Mouse (Mus musculus) liver, embryonic 13.5 days (tissue): ENCODE measurements around the gene Rhbg. TPM values are rescaled to one million over a fixed set of nuclear protein-coding genes. Genes with fewer than 3 reads are reported as not detected.
A peak's percentile ranks its signal among the peaks of the same experiment; 100 is the strongest.

Experiments
- ATAC-seq: fragments of 200-750 bp; cut with Nextera tagmentation; 2 replicates; pipeline ENCODE4 v1.8.0; 2017; ENCODE audit warnings: low read depth, mild to moderate bottlenecking, moderate number of reproducible peaks, moderate library complexity
- DNase-seq: peaks from one replicate; pipeline ENCODE4 v3.0.0; 2022
- H3K27ac ChIP-seq: fragments of 300-500 bp; sonication (generic); 2 replicates; pipeline ENCODE4 v1.5.1; 2015; ENCODE audit warnings: moderate library complexity, mild to moderate bottlenecking, inconsistent platforms
- H3K27me3 ChIP-seq: fragments of 300-500 bp; sonication (generic); 2 replicates; pipeline ENCODE4 v1.6.1; 2015; ENCODE audit warnings: mild to moderate bottlenecking, inconsistent platforms
- H3K36me3 ChIP-seq: fragments of 300-500 bp; sonication (generic); 2 replicates; pipeline ENCODE4 v1.6.1; 2015; ENCODE audit warnings: mild to moderate bottlenecking, inconsistent platforms
- H3K4me1 ChIP-seq: fragments of 300-500 bp; sonication (generic); replicated peaks from 2 replicates; pipeline ENCODE4 v1.6.1; 2015; ENCODE audit warnings: inconsistent platforms
- H3K4me2 ChIP-seq: fragments of 300-500 bp; sonication (generic); 2 replicates; pipeline ENCODE4 v1.6.1; 2015; ENCODE audit warnings: inconsistent platforms, mild to moderate bottlenecking, moderate library complexity
- H3K4me3 ChIP-seq: fragments of 300-500 bp; sonication (generic); replicated peaks from 2 replicates; pipeline ENCODE4 v1.5.1; 2015; ENCODE audit warnings: mild to moderate bottlenecking, inconsistent platforms
- H3K9ac ChIP-seq: fragments of 300-500 bp; sonication (generic); 2 replicates; pipeline ENCODE4 v1.6.1; 2015; ENCODE audit warnings: mild to moderate bottlenecking, inconsistent platforms
- H3K9me3 ChIP-seq: fragments of 300-500 bp; sonication (generic); replicated peaks from 2 replicates; pipeline ENCODE4 v1.6.1; 2016; ENCODE audit warnings: inconsistent platforms
- whole genome bisulfite sequencing: fragments of 180-500 bp; shearing (Covaris S2); methylation state at CpG from one replicate; pipeline ENCODE4 v1.1.7; 2015; ENCODE audit not compliant: insufficient replicate concordance; 5-methylcytosine and 5-hydroxymethylcytosine counted together
- polyA plus RNA-seq: library from polyadenylated mRNA; unstranded; fragments of >200 nt; fragmentation: Nextera tagmentation; extraction: Ambion mirVana; gene quantifications from 2 replicates; pipeline ENCODE4 v1.2.1, GENCODE M21; 2015

Gene Rhbg
- polyA plus RNA-seq, 1 experiment from 2014 or later: 15.4 TPM

DNA sequence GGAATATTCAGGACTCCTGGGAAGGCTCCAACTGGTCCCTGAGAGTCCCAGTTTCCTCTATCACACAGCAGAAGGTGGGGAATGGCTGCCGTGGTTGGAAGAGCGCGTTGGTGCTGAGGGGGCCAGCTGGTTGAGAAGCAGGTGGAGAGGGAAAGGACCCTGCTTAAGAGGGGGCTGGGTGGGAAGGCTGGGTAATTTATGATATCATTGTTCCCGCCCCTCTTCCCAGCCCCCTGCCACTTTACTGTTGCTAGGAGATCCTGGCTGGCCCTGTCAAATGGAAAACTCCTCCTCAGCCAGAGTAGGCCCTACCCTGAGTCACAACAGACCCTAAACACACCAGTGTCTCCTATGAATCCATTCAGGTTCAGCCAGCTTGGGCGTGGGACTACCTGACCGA is 26.5 kb downstream of the Rhbg start:
- peaks cover 78% of the 10 kb centered on the region for H3K27me3 ChIP-seq
- H3K9me3 ChIP-seq: no peaks in the 10 kb centered on the region
- H3K4me2 ChIP-seq: no peak overlapping the region
- WGBS: 39% methylated on average over 6 of the region's 6 CpGs
- no peaks in the 10 kb centered on the region for H3K36me3 ChIP-seq
- H3K9ac ChIP-seq: no peak overlapping the region
- no peak for DNase-seq
- no peak for ATAC-seq
- H3K27ac ChIP-seq: no peak overlapping the region
- H3K4me1 ChIP-seq: no peaks in the 10 kb centered on the region
- no peak overlapping the region for H3K4me3 ChIP-seq

DNA sequence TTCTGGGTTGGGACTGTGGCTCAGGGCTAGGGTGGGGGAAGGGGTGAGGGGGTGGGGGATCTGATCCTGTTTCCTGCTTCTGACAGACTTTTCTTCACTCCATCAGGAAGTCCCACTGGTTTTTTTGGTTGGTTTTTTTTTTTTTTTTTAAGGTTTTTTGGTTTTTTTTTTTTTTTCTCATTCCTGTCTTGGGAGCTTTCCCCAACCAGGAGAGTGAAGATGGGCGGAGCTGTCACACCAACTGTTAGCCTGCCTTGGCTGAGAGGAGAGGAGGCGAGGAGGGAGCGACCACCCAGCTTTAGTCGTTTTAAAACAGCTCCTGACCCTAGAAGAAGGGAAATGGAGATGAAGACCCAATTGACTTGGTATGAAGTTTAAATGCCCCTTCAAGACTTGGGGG is 27.2 kb downstream of the Rhbg start:
- H3K27me3 ChIP-seq: peaks cover 78% of the 10 kb centered on the region
- no peak overlapping the region for H3K4me3 ChIP-seq
- WGBS: 29% methylated on average over 4 of the region's 4 CpGs
- no peak overlapping the region for H3K27ac ChIP-seq
- H3K9ac ChIP-seq: no peak overlapping the region
- no peaks in the 10 kb centered on the region for H3K4me1 ChIP-seq
- no peaks in the 10 kb centered on the region for H3K9me3 ChIP-seq
- DNase-seq (no peak), ATAC-seq (no peak)
- no peaks in the 10 kb centered on the region for H3K36me3 ChIP-seq
- H3K4me2 ChIP-seq: no peak overlapping the region

DNA sequence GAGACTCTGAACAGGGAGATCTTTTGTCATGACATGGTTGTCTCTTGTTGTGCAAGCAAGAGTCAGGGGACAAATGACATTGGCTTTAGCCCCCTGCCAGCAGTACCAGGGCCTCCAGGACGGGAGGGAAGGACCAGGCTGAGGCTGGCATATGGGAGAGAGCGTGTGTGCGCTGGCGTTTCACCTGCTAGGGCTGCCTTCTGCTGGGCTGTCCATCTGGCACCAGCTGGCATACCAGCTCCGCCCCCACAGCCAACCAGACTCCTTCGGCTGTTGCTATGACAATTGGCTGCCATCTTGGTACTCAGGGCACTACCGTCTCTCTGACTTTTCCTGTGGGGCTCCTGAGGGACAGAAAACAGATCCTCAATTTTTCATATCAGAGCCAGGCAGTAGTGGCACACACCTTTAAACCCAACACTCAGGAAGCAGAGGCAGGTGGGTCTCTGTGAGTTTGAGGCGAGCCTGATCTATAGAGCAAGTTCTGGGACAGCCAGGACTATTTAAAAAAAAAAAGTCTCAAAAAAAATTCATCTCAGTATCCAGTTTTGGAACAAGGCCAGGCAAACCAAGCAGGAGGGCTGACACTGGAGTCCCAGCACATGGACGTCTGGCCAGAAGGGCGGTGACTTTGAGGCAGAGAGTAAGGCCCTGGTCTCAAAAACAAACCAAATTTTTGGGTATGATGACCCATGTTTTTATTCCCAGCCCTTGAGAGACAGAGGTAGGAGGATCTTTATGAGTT is 28.2 kb downstream of the Rhbg start:
- Histone ChIP-seq H3K27ac (no peak overlapping the region), H3K36me3 (no peaks in the 10 kb centered on the region), H3K9me3 (no peaks in the 10 kb centered on the region), H3K9ac (no peak overlapping the region), H3K4me3 (no peak overlapping the region), H3K4me2 (no peak overlapping the region), H3K4me1 (no peaks in the 10 kb centered on the region), H3K27me3 (peaks cover 79% of the 10 kb centered on the region)
- no peak for ATAC-seq
- no peak for DNase-seq
- 69% methylated on average over 10 of the region's 10 CpGs for WGBS

DNA sequence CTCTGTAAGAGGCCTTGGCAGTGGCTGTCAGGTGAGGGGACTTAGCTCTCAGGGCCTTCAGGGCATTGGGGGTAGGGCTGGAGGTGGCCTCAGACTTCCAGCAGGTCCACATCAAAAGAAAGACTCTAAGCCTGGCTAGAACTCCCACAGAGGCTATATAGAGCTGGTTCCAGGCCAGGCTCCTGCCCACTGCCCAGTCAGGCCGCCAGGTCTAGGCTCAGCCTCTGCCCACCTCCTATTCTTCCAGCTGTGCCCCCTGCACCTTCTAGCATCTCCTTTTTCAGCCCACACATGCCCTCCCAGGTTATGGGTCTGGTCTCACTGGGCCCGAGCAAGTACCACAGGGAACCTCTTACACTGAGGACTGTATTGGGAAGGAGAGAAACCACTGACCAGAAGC is 29.6 kb downstream of the Rhbg start:
- Histone ChIP-seq H3K4me1 (no peaks in the 10 kb centered on the region), H3K27me3 (peaks cover 79% of the 10 kb centered on the region), H3K27ac (no peak overlapping the region), H3K36me3 (no peaks in the 10 kb centered on the region), H3K9me3 (no peaks in the 10 kb centered on the region), H3K4me3 (no peak overlapping the region), H3K9ac (no peak overlapping the region), H3K4me2 (no peak overlapping the region)
- 50% methylated on average over 2 of the region's 2 CpGs for WGBS
- no peak for ATAC-seq
- no peak for DNase-seq

DNA sequence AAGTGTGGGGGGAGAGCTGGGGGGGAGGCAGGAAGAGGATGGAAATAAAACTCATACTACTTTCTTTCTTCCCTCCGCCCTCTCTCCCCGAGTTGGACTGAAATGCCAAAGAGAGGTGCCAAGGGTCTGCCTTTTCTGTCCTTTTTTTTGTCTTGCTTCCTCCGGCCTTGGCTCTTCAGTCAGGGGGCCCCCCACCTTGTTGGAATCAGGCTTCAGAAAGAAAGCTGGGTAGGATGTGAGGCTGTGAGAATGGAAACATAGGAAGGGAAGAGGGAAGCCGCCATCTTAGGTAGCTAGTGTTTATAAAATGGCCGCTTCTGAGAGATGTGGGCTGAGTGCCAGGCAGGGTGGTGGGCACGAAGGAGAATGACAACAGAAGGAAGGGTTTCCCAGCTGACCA is 32.1 kb downstream of the Rhbg start:
- H3K27ac ChIP-seq: no peak overlapping the region
- no peak overlapping the region for H3K4me3 ChIP-seq
- H3K9me3 ChIP-seq: no peaks in the 10 kb centered on the region
- no peaks in the 10 kb centered on the region for H3K4me1 ChIP-seq
- ATAC-seq: no peak
- H3K27me3 ChIP-seq: peaks cover 81% of the 10 kb centered on the region
- no peak for DNase-seq
- WGBS: 67% methylated on average over 6 of the region's 6 CpGs
- no peak overlapping the region for H3K9ac ChIP-seq
- no peaks in the 10 kb centered on the region for H3K36me3 ChIP-seq
- no peak overlapping the region for H3K4me2 ChIP-seq

DNA sequence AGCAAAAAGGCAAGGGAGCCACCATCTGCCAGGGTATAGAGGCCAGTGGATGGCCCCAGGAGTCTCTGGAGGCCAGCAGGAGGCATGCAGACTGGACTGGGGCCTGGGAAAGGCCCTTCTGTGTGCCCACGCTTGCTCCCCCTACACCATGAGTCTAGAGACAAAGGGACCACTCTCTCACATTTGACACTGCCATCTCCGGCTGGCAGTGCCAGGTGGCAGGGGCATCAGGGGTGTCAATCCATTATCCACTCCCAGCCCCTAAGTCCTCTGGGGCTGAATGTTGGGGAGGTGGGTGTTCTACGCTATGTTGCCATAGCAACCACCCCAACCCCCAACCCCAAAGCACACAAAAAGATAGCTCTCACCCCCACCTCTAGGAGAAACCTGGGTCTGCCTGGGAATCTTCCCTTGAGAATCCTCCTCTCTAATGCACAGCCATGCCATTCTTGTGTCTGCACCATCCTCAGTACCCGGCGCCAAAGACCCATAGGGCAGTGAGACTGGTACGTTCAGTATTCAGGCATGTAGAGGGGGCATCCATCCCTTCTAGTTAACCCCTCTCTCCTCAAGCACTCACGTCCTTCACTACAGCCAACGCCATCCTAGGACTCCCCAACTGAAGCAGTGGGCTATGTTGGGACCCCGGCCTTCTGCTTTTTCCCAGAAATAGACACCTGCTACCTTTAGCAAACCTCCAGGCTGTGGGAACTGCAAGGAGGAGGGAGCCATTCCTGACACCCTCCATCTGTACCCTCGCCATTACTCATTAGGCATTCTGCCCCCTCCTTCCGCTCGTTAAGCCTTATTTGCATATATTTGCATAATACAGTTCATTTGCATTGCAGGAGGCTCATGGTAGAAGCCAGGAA is 32.8 kb downstream of the Rhbg start:
- Histone ChIP-seq H3K4me3 (no peak overlapping the region), H3K9ac (no peak overlapping the region), H3K36me3 (no peaks in the 10 kb centered on the region), H3K4me2 (no peak overlapping the region), H3K27me3 (peaks cover 88% of the 10 kb centered on the region), H3K27ac (no peak overlapping the region), H3K4me1 (no peaks in the 10 kb centered on the region), H3K9me3 (no peaks in the 10 kb centered on the region)
- DNase-seq: no peak
- no peak for ATAC-seq
- WGBS: 52% methylated on average over 12 of the region's 12 CpGs

DNA sequence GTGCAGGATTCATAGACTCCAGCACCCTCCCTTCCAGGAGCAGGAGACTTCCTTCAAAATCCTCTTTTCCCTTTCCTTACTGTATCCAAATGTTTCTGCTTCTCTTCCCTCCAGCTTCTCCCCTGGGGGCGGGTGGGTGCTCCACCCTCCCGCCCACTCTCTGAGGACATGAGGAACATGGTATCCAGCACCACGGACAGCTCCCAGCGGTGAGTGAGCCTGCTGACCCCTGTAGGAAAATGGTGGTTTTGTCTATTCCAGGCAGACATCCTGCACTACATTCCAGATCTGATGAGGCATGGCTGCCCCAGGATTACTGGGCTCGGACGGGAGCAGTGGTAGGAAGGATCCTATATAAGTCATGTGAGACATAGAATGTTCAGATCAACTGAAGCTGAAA is 33.7 kb downstream of the Rhbg start:
- peak; percentile 36 for DNase-seq
- H3K4me1 ChIP-seq: peaks cover 3% of the 10 kb centered on the region
- no peak overlapping the region for H3K27ac ChIP-seq
- H3K9me3 ChIP-seq: no peaks in the 10 kb centered on the region
- H3K4me3 ChIP-seq: no peak overlapping the region
- no peak for ATAC-seq
- no peak overlapping the region for H3K9ac ChIP-seq
- peaks cover 93% of the 10 kb centered on the region for H3K27me3 ChIP-seq
- 2% methylated on average over 6 of the region's 6 CpGs for WGBS
- no peak overlapping the region for H3K4me2 ChIP-seq
- no peaks in the 10 kb centered on the region for H3K36me3 ChIP-seq

DNA sequence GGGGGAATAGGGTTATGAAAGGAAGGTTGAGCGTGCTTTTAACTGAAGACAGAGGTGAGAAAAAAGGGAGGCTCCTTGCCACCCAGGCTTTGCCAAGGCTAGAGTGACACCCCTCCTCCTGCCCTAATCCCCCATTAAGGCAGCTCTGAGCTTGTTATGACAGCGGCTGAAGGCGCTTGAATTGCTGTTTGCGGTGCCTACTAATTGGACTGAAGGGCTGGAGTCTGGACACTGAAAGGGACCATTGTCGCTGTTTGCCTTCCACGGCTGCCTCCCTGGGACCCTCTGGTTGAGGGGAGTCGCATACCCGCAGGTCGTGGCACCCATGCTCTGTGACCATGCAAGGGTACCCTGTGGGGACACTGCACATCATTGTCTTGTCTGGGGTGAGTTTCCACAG is 34.6 kb downstream of the Rhbg start:
- Histone ChIP-seq H3K27ac (no peak overlapping the region), H3K36me3 (no peaks in the 10 kb centered on the region), H3K9ac (no peak overlapping the region), H3K9me3 (no peaks in the 10 kb centered on the region), H3K4me2 (no peak overlapping the region), H3K27me3 (peaks cover 94% of the 10 kb centered on the region), H3K4me3 (no peak overlapping the region), H3K4me1 (peaks cover 12% of the 10 kb centered on the region)
- 20% methylated on average over 9 of the region's 9 CpGs for WGBS
- no peak for ATAC-seq
- DNase-seq: no peak

DNA sequence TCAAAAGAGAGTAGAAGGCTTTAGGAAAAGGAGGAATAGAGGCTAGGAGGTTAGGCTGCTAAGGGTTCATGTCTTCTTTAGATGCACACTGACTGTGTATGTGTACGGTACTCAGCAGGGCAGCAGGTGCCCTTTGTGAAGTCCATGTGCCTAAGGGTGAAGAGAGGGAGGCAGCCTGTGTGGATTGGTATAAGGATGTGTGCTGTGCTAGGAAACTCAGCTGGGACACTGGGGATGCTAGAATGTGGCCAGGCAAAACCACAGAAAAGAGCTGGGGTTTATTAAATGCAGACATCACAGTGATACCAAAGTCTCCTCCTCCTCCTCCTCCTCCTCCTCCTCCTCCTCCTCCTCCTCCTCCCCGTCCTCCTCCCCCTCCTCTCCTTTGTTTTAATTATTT is 36.8 kb downstream of the Rhbg start:
- H3K9me3 ChIP-seq: no peaks in the 10 kb centered on the region
- H3K9ac ChIP-seq: no peak overlapping the region
- 19% methylated on average over 1 of the region's 2 CpGs for WGBS
- H3K4me2 ChIP-seq: no peak overlapping the region
- H3K36me3 ChIP-seq: no peaks in the 10 kb centered on the region
- H3K4me1 ChIP-seq: peaks cover 29% of the 10 kb centered on the region
- no peak for DNase-seq
- ATAC-seq: no peak
- H3K4me3 ChIP-seq: no peak overlapping the region
- peaks cover 98% of the 10 kb centered on the region for H3K27me3 ChIP-seq
- no peak overlapping the region for H3K27ac ChIP-seq

DNA sequence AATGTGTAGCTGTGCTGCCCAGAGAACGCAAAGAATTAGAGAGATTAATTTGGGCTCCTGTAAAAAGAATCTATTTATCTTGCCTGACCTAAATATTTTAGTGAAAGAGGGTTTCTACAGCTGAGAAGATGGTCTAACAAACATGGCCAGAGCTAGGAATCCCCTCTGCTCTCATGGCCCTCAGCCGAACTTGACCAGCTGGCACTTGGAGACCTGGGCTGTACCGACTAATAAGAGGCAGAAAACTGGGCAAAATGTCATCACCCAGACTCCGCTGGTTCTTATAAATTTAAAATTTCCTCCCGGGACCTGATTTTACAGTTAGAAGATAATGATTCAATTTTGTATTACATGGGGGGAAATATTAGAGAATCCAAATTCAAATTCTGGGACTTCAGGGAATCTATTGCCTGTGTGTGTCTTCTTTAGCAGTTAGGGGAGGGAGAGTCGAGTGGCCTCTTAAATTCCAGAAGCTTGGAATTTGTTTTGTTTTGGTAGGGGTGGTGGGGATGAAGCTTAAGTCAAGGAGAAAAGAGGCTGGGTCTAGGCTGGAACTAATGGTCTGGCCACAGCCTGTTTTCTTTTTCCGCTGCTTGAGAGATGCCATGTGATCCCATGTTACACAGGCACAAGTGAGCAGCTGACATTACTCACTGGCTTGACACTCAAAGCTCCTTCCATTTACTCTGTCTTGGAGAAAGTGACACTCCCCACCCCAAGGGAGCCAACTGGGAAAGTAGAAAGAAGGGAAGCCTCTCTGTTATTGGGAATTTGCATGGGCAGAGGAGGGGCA is 37.8 kb downstream of the Rhbg start:
- DNase-seq: no peak
- 12% methylated on average over 7 of the region's 7 CpGs for WGBS
- no peak for ATAC-seq
- Histone ChIP-seq H3K27me3 (peaks cover 98% of the 10 kb centered on the region), H3K27ac (no peak overlapping the region), H3K9ac (no peak overlapping the region), H3K36me3 (no peaks in the 10 kb centered on the region), H3K4me2 (no peak overlapping the region), H3K4me1 (peaks cover 36% of the 10 kb centered on the region), H3K4me3 (no peak overlapping the region), H3K9me3 (no peaks in the 10 kb centered on the region)

DNA sequence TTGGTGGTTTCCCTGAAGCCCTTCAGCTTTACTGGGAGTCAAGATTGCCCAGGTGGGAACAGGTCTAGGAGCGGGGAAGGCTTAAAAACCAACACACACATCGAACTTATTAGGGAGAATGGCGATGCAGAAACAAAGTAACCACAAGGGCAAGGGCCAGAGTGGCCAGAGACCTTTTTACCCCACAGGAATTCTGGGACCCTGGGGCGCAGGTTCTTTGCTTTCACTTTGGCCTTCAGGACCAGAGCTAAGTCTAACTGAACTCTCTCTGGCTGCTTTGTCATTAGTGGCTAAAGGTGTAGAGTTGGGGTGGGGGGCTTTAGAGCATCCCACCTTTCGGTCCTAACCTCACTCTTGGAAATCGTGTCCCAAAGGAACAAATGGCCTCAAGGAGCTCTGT is 38.4 kb downstream of the Rhbg start:
- DNase-seq (no peak), ATAC-seq (no peak)
- no peak overlapping the region for H3K4me2 ChIP-seq
- no peaks in the 10 kb centered on the region for H3K9me3 ChIP-seq
- H3K9ac ChIP-seq: no peak overlapping the region
- WGBS: 7% methylated on average over 6 of the region's 6 CpGs
- H3K36me3 ChIP-seq: no peaks in the 10 kb centered on the region
- H3K27me3 ChIP-seq: peaks cover 98% of the 10 kb centered on the region
- peak overlapping the region; percentile 39; the same call in 1 of the 2 replicates for H3K4me3 ChIP-seq
- peaks cover 36% of the 10 kb centered on the region for H3K4me1 ChIP-seq
- H3K27ac ChIP-seq: no peak overlapping the region
